Mouse (Mus musculus) left cerebral cortex, adult 2 months (tissue): ENCODE results near the gene Ube2a. TPM values are rescaled to one million over a fixed set of nuclear protein-coding genes. Genes with fewer than 3 reads are reported as not detected.
A peak's percentile ranks its signal among the peaks of the same experiment; 100 is the strongest.

Source experiments
- DNase-seq, 2 experiments: peaks; one replicate each; pipeline ENCODE4 v3.0.0; 2021 to 2022; ENCODE audit warnings: low spot score in 2 of 2, mixed read lengths in 1 of 2; ENCODE audit errors: extremely low spot score in 1 of 2
- H3K27ac ChIP-seq: fragments of 200-600 bp; 2 replicates; pipeline ENCODE4 v1.8.1; 2022
- H3K4me3 ChIP-seq: fragments of 200-600 bp; 2 replicates; pipeline ENCODE4 v1.8.1; 2022
- CTCF ChIP-seq: fragments of 200-600 bp; IDR thresholded peaks from 2 replicates; pipeline ENCODE4 v1.8.1; 2022; ENCODE audit warnings: antibody characterized with exemption, mild to moderate bottlenecking, moderate library complexity
- intact Hi-C: fragments of 180-260 bp; cut with DNase I; formaldehyde crosslinking; loops from one replicate; pipeline ENCODE4 v1.15.1; 2025
- long read RNA-seq, 2 experiments: library from polyadenylated mRNA; stranded (forward); transcript quantifications; one replicate each; pipeline ENCODE4 v2.0.0; 2021; ENCODE audit warnings: borderline mapping rate in 2 of 2
- total RNA-seq, 2 experiments: library from RNA; stranded (reverse); gene quantifications; 2 replicates each; pipeline ENCODE4 v1.2.3; 2021

Gene Ube2a
- total RNA-seq = 10 to 100 TPM; 42.3 to 44.0 TPM
- long read RNA-seq, experiment 1, transcript Ube2a-201 (6 exons, 1,732 nt) = major isoform, 28 of 32 reads
- long read RNA-seq, experiment 1, partial matches to known transcripts = 0 of 32 reads
- long read RNA-seq, experiment 1, other reads (novel, unspliced or antisense) = 0 of 32 reads
- long read RNA-seq, experiment 2, transcript Ube2a-201 (6 exons, 1,732 nt) = major isoform, 17 of 18 reads
- long read RNA-seq, experiment 2, partial matches to known transcripts = 0 of 18 reads
- long read RNA-seq, experiment 2, other reads (novel, unspliced or antisense) = 0 of 18 reads

GRCm38 (mm10) chrX:36873765-36874164 lies at the start of gene Ube2a, which contains the start of gene C330007P06Rik:
Ube2a (plus strand) TSS chrX:36873900.
C330007P06Rik (minus strand) TSS chrX:36874111.
- Histone ChIP-seq H3K4me3 (peak within 1 kb of the TSS; percentile 76), H3K27ac (peak within 1 kb of the TSS; percentile 76)
- no peak for TF ChIP-seq CTCF
- intact Hi-C loops = loop anchor here (1.0 kb wide), 1 partner anchor 30 kb away; no protein-coding TSS in a partner anchor
- DNase-seq = no peak

DNA sequence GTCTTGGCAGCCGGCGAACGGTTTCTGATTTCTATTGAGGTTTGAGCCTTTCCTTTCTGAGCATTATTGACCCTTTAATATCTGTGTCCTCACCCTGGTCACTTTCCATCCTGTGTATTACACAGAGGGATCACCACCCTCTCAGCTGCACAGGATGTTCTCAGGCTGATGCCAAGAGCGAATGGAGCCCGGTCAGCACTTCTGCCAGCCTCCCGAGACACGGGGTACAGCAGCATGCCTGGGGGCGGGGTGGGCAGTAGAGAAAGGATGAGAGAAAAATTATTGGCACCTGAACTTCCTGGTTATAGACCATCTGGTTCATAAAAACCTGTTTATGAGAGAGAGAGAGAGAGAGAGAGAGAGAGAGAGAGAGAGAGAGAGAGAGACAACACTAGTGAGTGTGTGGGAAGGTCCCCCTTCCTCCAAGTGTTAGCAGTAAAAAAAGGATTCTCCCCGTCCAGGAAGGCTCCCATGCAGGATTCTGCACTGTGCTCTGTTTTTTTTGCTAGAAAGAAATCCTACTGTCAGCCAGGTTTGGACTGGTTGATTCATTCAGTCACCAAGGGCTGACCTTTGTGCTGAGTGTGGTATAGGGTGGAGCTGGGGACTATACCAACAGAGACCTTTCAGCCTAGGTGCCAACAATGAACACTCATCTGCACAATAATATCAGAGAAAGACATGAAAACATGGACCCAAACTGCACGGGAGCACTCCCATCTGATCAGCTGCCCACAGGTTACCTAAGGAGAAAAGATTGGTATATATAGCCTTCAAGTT lies 49.6 kb upstream of the Ube2a start:
- Histone ChIP-seq H3K27ac (no peak overlapping the region), H3K4me3 (no peak overlapping the region)
- DNase-seq = no peak
- intact Hi-C loops = no loop called here
- no peak for TF ChIP-seq CTCF

- no peak overlapping the region for H3K27ac ChIP-seq
- intact Hi-C loops = no loop called here
- H3K4me3 ChIP-seq = no peak overlapping the region
- no peak for TF ChIP-seq CTCF
- no peak for DNase-seq
Observed at GRCm38 (mm10) chrX:36825032-36825431, 48.7 kb upstream of the Ube2a start.

DNA sequence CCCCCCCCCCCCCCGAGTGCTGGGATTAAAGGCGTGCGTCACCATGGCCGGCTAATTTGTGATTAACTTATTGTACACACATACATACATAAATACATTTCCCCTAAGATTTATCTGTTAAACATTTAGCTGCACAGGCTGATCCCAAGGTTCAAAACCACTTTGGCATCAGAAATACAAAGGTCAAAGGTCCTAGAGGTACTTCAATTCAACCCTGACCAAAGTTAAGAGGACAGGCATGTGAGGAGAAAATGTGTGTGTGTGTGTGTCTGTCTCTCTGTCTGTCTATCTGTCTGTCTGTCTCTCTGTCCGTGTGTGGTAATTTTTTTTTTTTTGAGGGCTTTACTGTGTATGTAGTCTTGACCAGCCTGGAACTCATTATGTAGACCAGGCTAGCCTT lies 46.8 kb upstream of the Ube2a start:
- Histone ChIP-seq H3K4me3 (no peak overlapping the region), H3K27ac (no peak overlapping the region)
- DNase-seq = no peak
- intact Hi-C loops = no loop called here
- TF ChIP-seq CTCF = no peak

DNA sequence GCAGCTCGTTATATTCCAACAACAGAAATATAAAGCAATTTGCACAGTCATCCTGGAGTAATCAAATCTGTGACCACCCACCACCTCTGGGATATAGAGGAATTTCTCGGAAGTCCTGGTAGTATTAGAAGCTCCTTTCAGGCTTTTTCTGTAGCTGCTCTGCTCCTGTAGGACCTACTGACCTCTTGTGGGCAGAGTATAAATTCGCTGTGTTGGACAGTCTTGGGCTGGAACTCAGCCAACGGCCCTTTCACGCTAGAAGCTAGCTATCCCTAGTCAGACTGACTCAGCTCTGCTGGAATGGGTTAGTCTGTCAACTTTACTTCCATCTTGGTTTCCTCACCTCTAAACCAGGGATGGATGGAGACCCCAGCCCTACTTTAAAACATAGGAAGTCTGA lies 43.4 kb upstream of the Ube2a start:
- peak; percentile 19 for TF ChIP-seq CTCF
- Histone ChIP-seq H3K4me3 (no peak overlapping the region), H3K27ac (no peak overlapping the region)
- no peak for DNase-seq
- intact Hi-C loops = loop anchor here (5.0 to 10.0 kb wide), 3 partner anchors 72 to 325 kb away; partner anchors contain the start of gene Nkrf

DNA sequence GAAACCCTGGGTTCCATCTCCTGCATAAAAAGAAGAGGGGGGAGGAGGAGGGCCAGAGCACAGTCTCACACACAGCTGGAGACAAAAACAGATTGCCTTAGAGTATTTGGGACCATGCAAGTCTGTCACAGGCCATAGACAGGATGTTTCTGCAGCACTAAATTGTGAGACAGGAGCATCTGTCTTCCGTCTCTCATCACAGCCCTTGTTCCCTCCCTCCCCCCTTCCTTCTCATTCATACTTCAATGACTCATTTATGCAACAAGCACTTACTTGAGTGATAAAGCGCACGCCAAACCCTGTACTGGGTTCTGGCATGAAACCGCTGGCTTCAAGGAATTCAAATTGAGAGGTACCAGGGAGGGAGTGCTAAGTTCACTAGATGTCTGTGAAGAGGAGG lies 42.1 kb upstream of the Ube2a start:
- DNase-seq = no peak
- Histone ChIP-seq H3K27ac (no peak overlapping the region), H3K4me3 (no peak overlapping the region)
- intact Hi-C loops = loop anchor here (5.0 to 10.0 kb wide), 3 partner anchors 71 to 327 kb away; partner anchors contain the start of gene Nkrf
- no peak for TF ChIP-seq CTCF

- peak; percentile 77 for TF ChIP-seq CTCF
- H3K4me3 ChIP-seq = no peak overlapping the region
- intact Hi-C loops = loop anchor here (5.0 to 10.0 kb wide), 3 partner anchors 69 to 329 kb away; partner anchors contain the start of gene Nkrf
- peak; percentile 29 to 65 for DNase-seq
- H3K27ac ChIP-seq = no peak overlapping the region
Observed at GRCm38 (mm10) chrX:36833397-36834084, 40.2 kb upstream of the Ube2a start.

DNA sequence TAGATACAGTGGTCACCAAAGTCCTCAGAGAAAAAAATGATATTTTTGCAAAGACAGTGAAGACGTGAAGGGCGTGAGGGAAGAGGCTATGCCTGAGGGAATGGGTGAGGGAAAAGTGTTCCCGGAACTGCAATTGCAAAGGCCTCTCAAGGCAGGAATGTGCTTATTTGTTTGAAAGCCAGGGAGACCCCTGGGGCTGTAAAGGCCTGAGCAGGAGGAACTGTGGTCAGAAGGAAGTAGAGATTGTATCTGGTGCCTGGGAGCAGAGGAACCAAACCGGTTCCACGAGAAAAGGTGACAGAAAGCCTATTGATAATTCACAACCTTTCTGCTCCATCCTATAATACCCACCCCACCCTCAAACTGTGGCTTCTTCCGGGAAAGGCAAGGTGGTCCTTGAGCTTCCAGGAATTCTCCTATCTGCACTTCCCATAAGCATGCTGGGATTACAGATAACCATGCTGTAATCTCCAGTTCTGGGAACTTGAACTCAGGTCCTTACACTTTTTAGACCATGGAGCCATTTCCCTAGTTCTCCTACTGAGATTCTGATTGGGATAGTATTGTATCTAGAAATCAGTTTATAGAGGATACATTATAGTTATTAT lies 36.5 kb upstream of the Ube2a start:
- intact Hi-C loops = loop anchor here (10.0 kb wide), 2 partner anchors 238 to 332 kb away; no protein-coding TSS in a partner anchor
- DNase-seq = no peak
- no peak for TF ChIP-seq CTCF
- Histone ChIP-seq H3K27ac (no peak overlapping the region), H3K4me3 (no peak overlapping the region)

DNA sequence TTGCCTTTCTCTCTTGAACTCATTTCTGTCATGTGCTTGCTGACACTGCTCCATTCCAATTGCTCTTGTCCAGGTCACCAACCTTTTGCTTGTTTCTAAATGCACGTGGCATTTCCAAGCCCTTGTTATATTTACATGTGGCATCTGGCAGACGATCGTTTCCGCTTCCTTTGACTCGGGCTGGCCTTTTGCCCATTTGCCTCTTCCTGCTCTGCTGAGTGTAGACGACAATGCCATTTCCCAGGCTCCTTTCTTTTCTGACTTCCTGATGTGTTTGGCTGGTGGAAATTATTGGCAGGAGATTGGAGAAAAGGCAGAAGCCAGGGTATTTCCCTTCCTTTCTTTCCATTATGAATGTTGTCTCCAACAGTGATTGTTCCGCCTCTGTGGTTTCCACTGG lies 34.3 kb upstream of the Ube2a start:
- DNase-seq = no peak

GRCm38 (mm10) chrX:36841698-36842097 lies 32.0 kb upstream of the Ube2a start:
- no peak overlapping the region for H3K4me3 ChIP-seq
- no peak for DNase-seq
- TF ChIP-seq CTCF = no peak
- no peak overlapping the region for H3K27ac ChIP-seq
- intact Hi-C loops = no loop called here

More for the DNA sequence above, 34.3 kb upstream of the Ube2a start:
- intact Hi-C loops = loop anchor here (10.0 kb wide), 2 partner anchors 235 to 335 kb away; no protein-coding TSS in a partner anchor
- Histone ChIP-seq H3K4me3 (no peak overlapping the region), H3K27ac (no peak overlapping the region)
- TF ChIP-seq CTCF = no peak

- H3K27ac ChIP-seq = no peak overlapping the region
- H3K4me3 ChIP-seq = no peak overlapping the region
- no peak for TF ChIP-seq CTCF
- DNase-seq = no peak
- intact Hi-C loops = no loop called here
Observed at GRCm38 (mm10) chrX:36843346-36843990, 30.2 kb upstream of the Ube2a start.
